Mouse (Mus musculus) CH12.LX (cell line): ENCODE results near the gene Lpar3. TPM values are rescaled to one million over a fixed set of nuclear protein-coding genes. Genes with fewer than 3 reads are reported as not detected.

Experiments used
- DNase-seq: peaks from one replicate; pipeline ENCODE4 v3.0.0-alpha.2; 2013; ENCODE audit errors: extremely low read depth
- H3K27ac ChIP-seq: 2 replicates; pipeline ENCODE4 v1.5.1; 2012; ENCODE audit warnings: low read depth, mild to moderate bottlenecking, control low read depth, moderate library complexity; ENCODE audit not compliant: insufficient read depth
- H3K27me3 ChIP-seq: replicated peaks from 2 replicates; pipeline ENCODE3; 2012; ENCODE audit warnings: inconsistent platforms
- H3K36me3 ChIP-seq, 2 experiments: replicated peaks in 1 of 2; 2 replicates each; pipeline versions ENCODE3 to v1.6.1; 2012; ENCODE audit warnings: inconsistent platforms in 1 of 2, low read length in 1 of 2, mild to moderate bottlenecking in 1 of 2, mixed read lengths in 1 of 2, moderate library complexity in 1 of 2; ENCODE audit not compliant: control insufficient read depth in 1 of 2, insufficient read depth in 1 of 2
- H3K4me1 ChIP-seq, 2 experiments: 2 replicates each; pipeline ENCODE4 v1.6.1; 2012; ENCODE audit warnings: inconsistent platforms in 1 of 2, moderate library complexity in 1 of 2; ENCODE audit not compliant: insufficient read depth in 2 of 2, control insufficient read depth in 1 of 2
- H3K4me2 ChIP-seq: 2 replicates; pipeline ENCODE4 v1.6.1; 2012; ENCODE audit warnings: low read depth, mild to moderate bottlenecking, control low read depth; ENCODE audit not compliant: poor library complexity, insufficient read depth, severe bottlenecking
- H3K4me3 ChIP-seq, 3 experiments: fragments of 150-350 bp in 1 of 3; sonication (generic) in 1 of 3; replicated peaks in 1 of 3; 2 replicates each; pipeline versions ENCODE3 to v1.5.1; 2011 to 2012; ENCODE audit warnings: low read depth in 2 of 3, low read length in 2 of 3, mild to moderate bottlenecking in 2 of 3, moderate library complexity in 2 of 3, control low read depth in 1 of 3, improper control_type of control experiment in 1 of 3, inconsistent platforms in 1 of 3, mixed read lengths in 1 of 3; ENCODE audit not compliant: poor library complexity in 1 of 3
- H3K79me2 ChIP-seq: replicated peaks from 2 replicates; pipeline ENCODE4 v1.6.1; 2012; ENCODE audit warnings: mild to moderate bottlenecking, moderate library complexity; ENCODE audit not compliant: control insufficient read depth, poor library complexity, insufficient read depth, severe bottlenecking; ENCODE audit errors: extremely low read depth
- H3K9ac ChIP-seq: 2 replicates; pipeline ENCODE4 v1.6.1; 2012; ENCODE audit warnings: low read depth, mild to moderate bottlenecking, control low read depth, moderate library complexity; ENCODE audit not compliant: insufficient read depth
- H3K9me3 ChIP-seq: replicated peaks from 2 replicates; pipeline ENCODE3; 2012; ENCODE audit warnings: low read length, inconsistent platforms, mixed read lengths
- BHLHE40 ChIP-seq: IDR thresholded peaks from 2 replicates; pipeline ENCODE4 v1.6.1; 2011; ENCODE audit warnings: mild to moderate bottlenecking, low read depth, low read length, improper control_type of control experiment
- CHD2 ChIP-seq: IDR thresholded peaks from 2 replicates; pipeline ENCODE4 v1.6.1; 2011; ENCODE audit warnings: low read length, improper control_type of control experiment
- CTCF ChIP-seq, 2 experiments: IDR thresholded peaks in 1 of 2; conservative IDR thresholded peaks in 1 of 2; 2 replicates each; pipeline ENCODE4 v1.5.1; 2011 to 2012; ENCODE audit warnings: low read depth in 2 of 2, low read length in 2 of 2, improper control_type of control experiment in 1 of 2, inconsistent platforms in 1 of 2, mild to moderate bottlenecking in 1 of 2, moderate library complexity in 1 of 2
- ETS1 ChIP-seq: conservative IDR thresholded peaks from 2 replicates; pipeline ENCODE4 v1.6.1; 2012; ENCODE audit warnings: low read depth, mild to moderate bottlenecking, inconsistent platforms, low read length, improper control_type of control experiment, moderate library complexity
- GABPA ChIP-seq: IDR thresholded peaks from 2 replicates; pipeline ENCODE4 v1.6.1; 2012; ENCODE audit warnings: low read depth, low read length, improper control_type of control experiment, inconsistent platforms; ENCODE audit not compliant: insufficient replicate concordance
- HCFC1 ChIP-seq: IDR thresholded peaks from 2 replicates; pipeline ENCODE4 v1.6.1; 2012; ENCODE audit warnings: low read depth, mild to moderate bottlenecking, inconsistent platforms, low read length, improper control_type of control experiment
- MEF2A ChIP-seq: IDR thresholded peaks from 2 replicates; pipeline ENCODE4 v1.6.1; 2014; ENCODE audit warnings: low read depth, mild to moderate bottlenecking, inconsistent platforms, low read length, improper control_type of control experiment, borderline replicate concordance
- MYC ChIP-seq: IDR thresholded peaks from 2 replicates; pipeline ENCODE4 v1.6.1; 2011; ENCODE audit warnings: low read depth, mild to moderate bottlenecking, improper control_type of control experiment, low read length
- NRF1 ChIP-seq: IDR thresholded peaks from 2 replicates; pipeline ENCODE4 v1.6.1; 2014; ENCODE audit warnings: low read depth, mild to moderate bottlenecking, inconsistent platforms, low read length, improper control_type of control experiment, moderate library complexity
- RAD21 ChIP-seq: IDR thresholded peaks from 2 replicates; pipeline ENCODE4 v1.6.1; 2011; ENCODE audit warnings: low read depth, mild to moderate bottlenecking, low read length, improper control_type of control experiment, moderate library complexity
- RCOR1 ChIP-seq: conservative IDR thresholded peaks from 2 replicates; pipeline ENCODE4 v1.6.1; 2012; ENCODE audit warnings: low read depth, mild to moderate bottlenecking, inconsistent platforms, low read length, improper control_type of control experiment
- SMC3 ChIP-seq: IDR thresholded peaks from 2 replicates; pipeline ENCODE4 v1.6.1; 2011; ENCODE audit warnings: low read depth, low read length, improper control_type of control experiment
- TCF12 ChIP-seq: IDR thresholded peaks from 2 replicates; pipeline ENCODE4 v1.6.1; 2014; ENCODE audit warnings: low read depth, mild to moderate bottlenecking, inconsistent platforms, low read length, improper control_type of control experiment
- USF1 ChIP-seq: IDR thresholded peaks from 2 replicates; pipeline ENCODE4 v1.6.1; 2014; ENCODE audit warnings: low read depth, mild to moderate bottlenecking, inconsistent platforms, low read length, improper control_type of control experiment
- ZKSCAN1 ChIP-seq: IDR thresholded peaks from 2 replicates; pipeline ENCODE4 v1.6.1; 2012; ENCODE audit warnings: low read depth, inconsistent platforms, low read length, improper control_type of control experiment, borderline replicate concordance
- ZMIZ1 ChIP-seq: IDR thresholded peaks from 2 replicates; pipeline ENCODE4 v1.6.1; 2012; ENCODE audit warnings: low read depth, mild to moderate bottlenecking, inconsistent platforms, low read length, improper control_type of control experiment
- dilution Hi-C: fragments of 300-500 bp; cut with MboI; formaldehyde crosslinking; loops from 2 replicates; pipeline ENCODE4 v1.14.3; 2020; ENCODE audit warnings: low sequenced_read_pairs; ENCODE audit not compliant: extremely low pct_unique_long_range_greater_than_20kb, extremely low pct_ligation_motif_present
- in situ Hi-C: fragments of 300-500 bp; cut with MboI; formaldehyde crosslinking; loops from 3 replicates; pipeline ENCODE4 v1.14.3; 2019; ENCODE audit warnings: low sequenced_read_pairs, low pct_ligation_motif_present, low pct_unique_long_range_greater_than_20kb, mixed read lengths
- polyA plus RNA-seq: library from polyadenylated mRNA; unstranded; fragments of >175 nt; gene quantifications from 2 replicates; pipeline ENCODE4 v1.2.1, GENCODE M21; 2012; ENCODE audit warnings: low read depth; ENCODE audit not compliant: insufficient read length
- total RNA-seq, 2 experiments: library from RNA; depleted of rRNA; stranded (reverse); fragments of 300-350 nt in 1 of 2; fragments of >200 nt in 1 of 2; gene quantifications; 2 replicates each; pipeline ENCODE4 v1.2.3; 2012 to 2014

Lpar3 gene
- total and polyA plus RNA-seq, 3 experiments = not detected

- DNase-seq = no peak
- no peaks in the 10 kb centered on the region for H3K9me3 ChIP-seq
- dilution Hi-C loops (loop anchor here (25.0 kb wide), 1 partner anchor 88 kb away; no protein-coding TSS in a partner anchor), in situ Hi-C loops (loop anchor here (25.0 kb wide), 1 partner anchor 738 kb away; no protein-coding TSS in a partner anchor)
- no peak overlapping the region for H3K27ac ChIP-seq
- no peaks in the 10 kb centered on the region for H3K27me3 ChIP-seq
- no peaks in the 10 kb centered on the region for H3K4me1 ChIP-seq
- no peak overlapping the region for H3K9ac ChIP-seq
- peaks cover 5 to 27% of the 10 kb centered on the region in 2 experiments for H3K36me3 ChIP-seq
- no peak overlapping the region for H3K4me2 ChIP-seq
- no peak for TF ChIP-seq HCFC1
- no peak for TF ChIP-seq GABPA
- TF ChIP-seq SMC3 = no peak
- no peak for TF ChIP-seq MEF2A
- no peak for TF ChIP-seq TCF12
- TF ChIP-seq MYC = no peak
- TF ChIP-seq ETS1 = no peak
- no peak for TF ChIP-seq USF1
- TF ChIP-seq CTCF (conservative IDR thresholded peaks at IDR 0.05 in 1 of 2, IDR thresholded peaks at IDR 0.05 in 1 of 2; ENCODE audit: low read depth in 2 of 2, low read length in 2 of 2) = no peak
- H3K4me3 ChIP-seq = no peak overlapping the region
- H3K79me2 ChIP-seq = no peaks in the 10 kb centered on the region
Observed at GRCm38 (mm10) chr3:146198803-146199481, 21.8 kb upstream of the Lpar3 start.

DNA sequence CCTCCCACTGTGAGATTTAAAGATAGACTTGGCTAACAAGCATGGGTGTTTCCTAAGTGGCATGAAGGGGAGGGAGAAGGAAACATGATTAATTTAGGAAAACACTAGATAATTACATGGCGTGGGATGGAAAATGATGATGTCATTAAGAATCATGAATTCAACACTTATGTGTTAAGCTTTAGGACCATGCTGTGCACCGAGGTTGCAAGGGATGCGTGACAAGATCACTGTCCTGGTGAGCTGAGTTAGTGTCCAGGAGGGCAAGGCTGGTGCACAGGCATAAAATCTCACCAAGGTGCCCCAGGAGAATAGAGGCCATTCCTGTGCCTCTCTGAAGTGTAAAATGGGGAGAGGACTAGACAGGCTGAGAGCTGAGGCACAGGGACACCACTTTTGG is 21.3 kb upstream of the Lpar3 start:
- no peaks in the 10 kb centered on the region for H3K79me2 ChIP-seq
- no peak overlapping the region for H3K27ac ChIP-seq
- no peak overlapping the region for H3K4me2 ChIP-seq
- H3K9me3 ChIP-seq = no peaks in the 10 kb centered on the region
- DNase-seq = no peak
- H3K9ac ChIP-seq = no peak overlapping the region
- H3K4me3 ChIP-seq = no peak overlapping the region
- no peak for TF ChIP-seq CTCF (conservative IDR thresholded peaks at IDR 0.05 in 1 of 2, IDR thresholded peaks at IDR 0.05 in 1 of 2; ENCODE audit: low read depth in 2 of 2, low read length in 2 of 2)
- TF ChIP-seq NRF1 = no peak
- no peak for TF ChIP-seq ZMIZ1
- no peak for TF ChIP-seq RAD21
- TF ChIP-seq RCOR1 = no peak
- TF ChIP-seq ZKSCAN1 = no peak
- no peak for TF ChIP-seq CHD2
- TF ChIP-seq BHLHE40 = no peak
- H3K36me3 ChIP-seq = peaks cover 4 to 22% of the 10 kb centered on the region in 2 experiments
- H3K27me3 ChIP-seq = no peaks in the 10 kb centered on the region
- dilution Hi-C loops (loop anchor here (25.0 kb wide), 1 partner anchor 88 kb away; no protein-coding TSS in a partner anchor), in situ Hi-C loops (loop anchor here (25.0 kb wide), 1 partner anchor 738 kb away; no protein-coding TSS in a partner anchor)
- H3K4me1 ChIP-seq = no peaks in the 10 kb centered on the region
